Mouse (Mus musculus) lung, adult 2 months (tissue): ENCODE measurements at regions not wholly inside any gene's neighbourhood (a gene's known extent, or its start where the extent isn't known, plus 50 kb on each side); places are given as distances from the start of the nearest gene placed in this dataset.

ENCODE experiments used
- CTCF ChIP-seq: fragments of 200-500 bp; IDR thresholded peaks from 2 replicates; pipeline ENCODE4 v1.5.1; 2011; ENCODE audit warnings: mild to moderate bottlenecking, low read length, control low read depth; ENCODE audit not compliant: insufficient read depth
- POLR2A ChIP-seq: fragments of 200-500 bp; IDR thresholded peaks from 2 replicates; pipeline ENCODE4 v1.6.1; 2011; ENCODE audit warnings: low read depth, mild to moderate bottlenecking, control low read depth, low read length, borderline replicate concordance; ENCODE audit errors: extremely low read depth

DNA sequence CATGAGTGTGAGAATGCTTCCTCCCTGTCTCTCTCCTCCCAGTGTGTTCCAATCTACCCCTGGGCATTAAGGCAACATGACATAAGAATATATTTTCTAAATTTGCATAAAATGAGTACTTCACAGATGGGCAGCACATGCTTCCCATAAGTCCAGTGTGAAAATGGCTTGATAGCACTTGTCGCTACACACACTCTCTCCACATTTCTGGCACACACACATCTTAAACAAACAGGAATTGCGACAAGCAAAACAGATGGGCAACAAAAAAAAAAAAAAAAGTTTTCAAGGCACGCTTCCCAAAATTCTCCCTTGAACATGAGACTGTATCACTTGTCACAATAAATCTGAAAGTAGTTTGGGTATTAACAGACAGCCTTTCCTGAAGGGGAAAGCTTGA lies 85.8 kb upstream of the Cypt12 start:
- TF ChIP-seq CTCF (no peak), POLR2A (no peak)
